Mouse (Mus musculus) testis, adult 2 months (tissue): Measurements from ENCODE around the gene Rela. TPM values are rescaled to one million over a fixed set of nuclear protein-coding genes. Genes with fewer than 3 reads are reported as not detected.
A peak's percentile ranks its signal among the peaks of the same experiment; 100 is the strongest.

Source experiments
- H3K27ac ChIP-seq: fragments of 200-500 bp; 2 replicates; pipeline ENCODE4 v1.5.1; 2012; ENCODE audit warnings: low read depth, low read length; ENCODE audit not compliant: control insufficient read depth, insufficient read depth
- H3K27me3 ChIP-seq: fragments of 200-500 bp; 2 replicates; pipeline ENCODE4 v1.6.1; 2012; ENCODE audit warnings: mild to moderate bottlenecking, low read length, moderate library complexity; ENCODE audit not compliant: control insufficient read depth, insufficient read depth
- H3K36me3 ChIP-seq: fragments of 200-500 bp; 2 replicates; pipeline ENCODE4 v1.6.1; 2012; ENCODE audit warnings: mild to moderate bottlenecking, low read length; ENCODE audit not compliant: control insufficient read depth, insufficient read depth
- H3K4me1 ChIP-seq: fragments of 200-500 bp; 2 replicates; pipeline ENCODE4 v1.6.1; 2012; ENCODE audit warnings: low read length; ENCODE audit not compliant: control insufficient read depth, insufficient read depth
- H3K4me3 ChIP-seq: fragments of 200-500 bp; 2 replicates; pipeline ENCODE4 v1.5.1; 2012; ENCODE audit warnings: low read depth, mild to moderate bottlenecking, low read length, moderate library complexity, mixed read lengths; ENCODE audit not compliant: control insufficient read depth
- CTCF ChIP-seq: fragments of 200-500 bp; IDR thresholded peaks from 2 replicates; pipeline ENCODE4 v1.5.1; 2012; ENCODE audit warnings: low read depth, mild to moderate bottlenecking, inconsistent platforms, low read length, moderate library complexity; ENCODE audit not compliant: control insufficient read depth, insufficient read depth, insufficient replicate concordance
- POLR2A ChIP-seq: fragments of 200-500 bp; IDR thresholded peaks from 2 replicates; pipeline ENCODE4 v1.6.1; 2012; ENCODE audit warnings: low read depth, mild to moderate bottlenecking, inconsistent platforms, low read length, moderate library complexity; ENCODE audit not compliant: control insufficient read depth
- polyA plus RNA-seq: library from polyadenylated mRNA; depleted of rRNA; stranded (reverse); fragments of >200 nt; gene quantifications from 2 replicates; pipeline ENCODE4 v1.2.3, GENCODE M21; 2012

Rela gene
- polyA plus RNA-seq, 1 experiment: 42.5 TPM

GRCm38 (mm10) chr19:5647791-5648190, 10.5 kb downstream of the Rela start:
- peaks cover 30% of the 10 kb centered on the region for H3K4me1 ChIP-seq
- H3K36me3 ChIP-seq: peaks cover 1% of the 10 kb centered on the region; the same call in 1 of the 2 replicates
- no peak overlapping the region; the same call in 1 of the 2 replicates for H3K27ac ChIP-seq
- TF ChIP-seq POLR2A (no peak), CTCF (no peak)
- no peak overlapping the region for H3K4me3 ChIP-seq
- no peaks in the 10 kb centered on the region for H3K27me3 ChIP-seq

DNA sequence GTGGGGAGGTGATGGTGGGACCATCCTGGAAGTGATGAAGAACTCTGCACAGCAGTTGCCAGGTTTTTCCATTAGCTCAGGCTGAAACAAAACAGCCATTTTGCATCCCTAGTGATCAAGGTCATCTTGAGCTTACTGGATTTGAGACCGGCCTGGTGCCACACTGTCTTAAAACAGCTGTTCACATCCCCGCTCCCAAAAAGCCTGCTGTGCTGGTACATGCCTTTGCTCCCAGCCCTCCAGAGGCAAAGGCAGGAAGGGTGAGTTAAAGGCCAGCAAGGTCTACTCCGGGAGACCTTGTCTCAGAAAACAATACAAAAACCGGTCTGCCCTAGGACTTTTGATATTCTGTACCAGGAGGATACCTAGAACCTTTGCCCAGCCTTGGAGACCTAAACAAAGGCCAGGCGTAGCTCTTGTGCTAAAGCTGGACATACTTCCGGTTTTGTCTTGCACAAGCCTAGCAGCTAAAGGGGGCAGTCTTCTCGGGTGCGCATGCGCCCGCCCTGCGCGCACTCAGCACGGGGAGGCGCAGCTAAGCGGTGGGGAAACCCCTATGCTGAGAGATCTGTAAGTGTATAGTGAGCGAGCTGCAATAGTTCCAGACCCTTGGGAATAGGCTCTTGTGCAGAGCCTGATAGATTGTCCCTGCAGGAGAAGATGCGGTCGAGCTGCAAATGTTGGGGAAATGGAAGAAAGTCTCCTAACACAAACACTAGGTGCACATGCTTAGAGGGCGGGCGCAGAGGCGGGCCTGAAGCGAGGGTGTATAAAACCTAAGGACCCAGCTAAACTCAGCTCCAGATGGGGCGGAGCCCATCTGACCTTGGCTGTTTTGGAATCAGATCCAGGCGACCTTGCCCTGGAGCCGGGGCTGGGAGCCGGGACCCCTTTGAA, 11.4 kb downstream of the Rela start:
- Histone ChIP-seq H3K27me3 (no peaks in the 10 kb centered on the region), H3K4me3 (peak overlapping the region; percentile 11), H3K4me1 (peaks cover 30% of the 10 kb centered on the region), H3K27ac (peak overlapping the region; percentile 59), H3K36me3 (peaks cover 1% of the 10 kb centered on the region; the same call in 1 of the 2 replicates)
- TF ChIP-seq CTCF: no peak
- no peak for TF ChIP-seq POLR2A

GRCm38 (mm10) chr19:5649298-5649741, 12.0 kb downstream of the Rela start:
- TF ChIP-seq POLR2A (no peak), CTCF (no peak)
- H3K27me3 ChIP-seq: no peaks in the 10 kb centered on the region
- peaks cover 32% of the 10 kb centered on the region for H3K4me1 ChIP-seq
- H3K4me3 ChIP-seq: no peak overlapping the region
- no peaks in the 10 kb centered on the region; the same call in 1 of the 2 replicates for H3K36me3 ChIP-seq
- no peak overlapping the region for H3K27ac ChIP-seq

DNA sequence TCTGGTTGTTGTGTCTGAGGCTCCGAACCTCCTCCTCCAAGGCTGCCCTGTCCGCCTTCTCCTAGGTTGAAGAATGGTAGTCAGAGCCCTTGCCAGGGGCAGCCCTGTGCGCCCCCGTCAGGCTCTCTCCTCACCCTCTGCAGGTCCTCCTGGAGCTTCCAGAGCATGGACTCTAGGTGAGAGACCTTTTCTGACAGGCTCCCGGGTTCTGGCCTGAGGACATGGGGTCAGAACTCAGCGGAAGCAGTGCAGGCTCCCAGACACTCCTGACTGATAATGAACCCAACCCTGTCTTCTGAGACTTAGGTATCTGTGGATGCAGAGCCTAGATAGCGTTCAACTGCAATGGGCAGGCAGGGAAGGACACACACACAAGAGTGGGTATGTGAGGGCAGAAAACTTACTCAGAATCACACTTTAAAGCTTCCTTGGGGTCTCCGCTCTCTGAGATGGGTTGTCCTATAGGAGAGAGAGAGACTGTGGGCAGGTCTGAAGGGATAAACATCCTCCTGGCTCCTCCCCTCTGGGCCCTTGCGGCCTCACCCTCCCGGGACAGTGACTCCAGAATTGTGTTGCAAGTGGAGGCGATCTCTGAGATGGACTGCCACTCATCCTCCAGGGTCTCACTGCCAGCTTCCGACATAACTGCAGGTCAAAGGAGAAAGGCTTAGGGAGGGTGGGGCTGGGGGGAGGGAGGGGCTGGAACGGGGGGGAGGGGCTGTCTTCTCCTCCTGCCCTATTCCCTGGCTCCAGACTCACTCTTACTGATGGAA, 14.4 kb downstream of the Rela start:
- H3K4me1 ChIP-seq: peaks cover 41% of the 10 kb centered on the region

DNA sequence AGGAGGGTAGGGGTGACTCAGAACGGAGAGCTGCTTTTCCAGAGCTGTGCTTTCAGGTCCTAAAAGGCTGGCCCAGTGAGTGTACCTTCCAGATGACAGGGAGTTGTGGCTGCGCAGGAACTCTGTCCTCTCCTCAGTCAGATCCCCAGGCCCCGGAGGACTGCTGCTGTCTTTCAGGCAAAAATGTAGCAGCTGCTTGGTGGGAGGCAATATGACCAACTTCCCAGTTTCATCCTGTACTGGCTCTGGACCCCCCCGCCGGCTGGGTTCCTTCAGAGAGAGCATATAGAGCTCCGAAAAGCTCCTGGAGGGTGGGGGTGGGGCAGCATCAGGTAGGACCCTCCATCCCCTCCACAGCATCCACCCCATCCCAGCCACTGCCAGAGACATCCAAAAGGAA, 15.3 kb downstream of the Rela start:
- no peaks in the 10 kb centered on the region for H3K36me3 ChIP-seq
- H3K4me1 ChIP-seq: peaks cover 41% of the 10 kb centered on the region
- H3K27ac ChIP-seq: no peak overlapping the region
- TF ChIP-seq POLR2A (no peak), CTCF (no peak)
- H3K27me3 ChIP-seq: no peaks in the 10 kb centered on the region
- no peak overlapping the region for H3K4me3 ChIP-seq

More for the DNA sequence above, 14.4 kb downstream of the Rela start:
- Histone ChIP-seq H3K27me3 (no peaks in the 10 kb centered on the region), H3K27ac (no peak overlapping the region), H3K36me3 (no peaks in the 10 kb centered on the region), H3K4me3 (no peak overlapping the region)
- TF ChIP-seq POLR2A (no peak), CTCF (no peak)

DNA sequence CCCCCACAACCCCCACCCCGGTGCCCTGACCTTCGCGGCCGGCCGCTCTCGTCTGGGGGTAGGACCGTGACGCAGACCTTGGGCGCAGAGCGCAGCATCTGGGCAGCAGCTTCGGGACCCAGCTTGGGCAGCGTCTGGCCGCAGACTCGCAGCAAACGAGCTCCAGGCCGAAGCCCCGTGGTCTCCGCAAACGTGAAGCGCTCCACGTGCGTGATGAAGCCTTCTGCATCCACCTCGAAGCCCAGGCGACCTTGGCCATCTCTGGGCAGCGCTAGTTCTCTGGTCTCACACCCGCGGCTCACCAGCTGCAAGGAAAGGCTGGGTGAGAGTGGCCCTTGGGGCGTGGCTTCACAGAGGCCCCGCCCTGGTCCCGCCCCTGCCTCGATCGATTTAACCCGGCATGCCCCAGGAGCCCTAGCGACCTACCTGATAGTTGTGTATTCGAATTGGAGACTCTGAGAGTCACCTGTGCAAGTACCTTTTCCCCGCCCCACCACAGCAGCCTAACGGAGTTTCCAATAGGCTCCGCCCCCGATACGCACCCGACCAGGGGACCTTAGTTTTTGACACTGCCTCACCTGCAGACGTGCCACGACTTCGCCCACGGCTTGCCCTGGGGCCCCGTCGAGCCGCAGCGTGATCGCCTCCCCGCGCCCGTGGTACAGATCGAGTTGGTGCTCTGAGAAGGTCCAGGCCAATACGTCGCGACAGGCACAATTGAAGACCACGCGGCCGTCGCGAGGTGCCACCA, 16.9 kb downstream of the Rela start:
- H3K4me3 ChIP-seq: peak overlapping the region; percentile 56
- no peaks in the 10 kb centered on the region for H3K27me3 ChIP-seq
- TF ChIP-seq CTCF (no peak), POLR2A (no peak)
- H3K27ac ChIP-seq: no peak overlapping the region
- no peaks in the 10 kb centered on the region for H3K36me3 ChIP-seq
- H3K4me1 ChIP-seq: peaks cover 30% of the 10 kb centered on the region

DNA sequence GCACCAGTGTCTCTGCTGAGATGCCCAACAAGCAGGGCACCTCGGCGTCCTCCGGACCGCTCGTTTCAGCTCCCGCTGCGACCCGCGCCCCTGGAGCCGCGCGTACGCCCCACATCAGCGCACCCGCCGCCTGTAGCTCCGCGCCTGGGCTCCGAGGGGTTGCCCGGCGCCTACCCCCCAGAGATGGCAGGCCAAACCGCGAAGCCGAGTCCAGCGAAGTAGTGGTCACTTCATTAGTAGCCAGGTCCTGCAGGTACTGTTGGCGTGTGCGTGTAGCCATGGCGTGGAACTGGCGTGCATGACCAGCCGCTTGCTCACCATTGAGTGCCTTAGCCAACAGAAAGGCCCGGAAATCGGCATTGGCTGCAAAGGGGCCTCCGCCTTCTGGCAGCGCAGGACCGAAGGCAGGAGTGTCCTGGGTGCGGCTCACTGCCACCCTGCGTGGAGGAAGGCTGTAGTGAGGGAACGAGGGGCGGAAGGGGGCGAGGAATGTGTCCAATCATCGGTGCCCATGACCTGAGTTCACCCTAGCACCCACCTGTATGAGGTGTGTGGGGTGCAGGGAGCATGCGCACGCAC, 17.5 kb downstream of the Rela start:
- Histone ChIP-seq H3K4me3 (peak overlapping the region; percentile 56), H3K4me1 (peaks cover 28% of the 10 kb centered on the region), H3K36me3 (no peaks in the 10 kb centered on the region), H3K27me3 (no peaks in the 10 kb centered on the region), H3K27ac (no peak overlapping the region)
- TF ChIP-seq CTCF (no peak), POLR2A (no peak)
